In genomic region chr14:79482251-79482661, GRCm38 (mm10) we compare ENCODE assay signal across 8 mouse cellular contexts. TPM values are rescaled to one million over a fixed set of nuclear protein-coding genes. Genes with fewer than 3 reads are reported as not detected.
DNase-seq lines count a peak whose midpoint lies in the region; ATAC-seq and TF ChIP-seq lines count a peak whose summit lies in the region.

No protein-coding gene starts in this region.

- H3K4me1 ChIP-seq in bone marrow, adult 2 months (ENCODE audit: control insufficient read depth, insufficient read depth, low read length), result no peaks in the 10 kb centered on the region; the same call in none of the 2 replicates
- H3K4me1 ChIP-seq in kidney, adult 2 months (ENCODE audit: control insufficient read depth, insufficient read depth, low read length), result peaks cover 24% of the 10 kb centered on the region
- peaks cover 51% of the 10 kb centered on the region for H3K4me1 ChIP-seq in liver, embryonic 16.5 days (ENCODE audit: control insufficient read depth, low read depth, low read length)

- TF ChIP-seq POLR2A in bone marrow, adult 2 months (IDR thresholded peaks at IDR 0.05; ENCODE audit: borderline replicate concordance, control insufficient read depth, low read depth, low read length), result no peak
- TF ChIP-seq POLR2A in kidney, adult 2 months (IDR thresholded peaks at IDR 0.05; ENCODE audit: low read depth, low read length), result no peak

- ATAC-seq in liver, embryonic 16.5 days (ENCODE audit: low read depth), result no peak

- peak; percentile 39 to 53 for DNase-seq in right cerebral cortex, adult 2 months (ENCODE audit: low spot score in 2 of 2)
- DNase-seq in right cerebral cortex, adult 18-20 months, result no peak
- peak; percentile 38 for DNase-seq in gastrocnemius, postnatal 25 days
- DNase-seq in kidney, adult 2 months, result peak; percentile 78
- DNase-seq in retina, postnatal 1 day, result peak; percentile 75
- no peak for DNase-seq in spleen, postnatal 36 days (ENCODE audit: low spot score in 2 of 2)

- H3K4me3 ChIP-seq in bone marrow, adult 2 months (replicated peaks; ENCODE audit: control insufficient read depth, low read depth, low read length), result peak overlapping the region; percentile 100
- peak overlapping the region; percentile 71 for H3K4me3 ChIP-seq in kidney, adult 2 months (ENCODE audit: insufficient read depth, low read depth, low read length)
- peak overlapping the region; percentile 99 for H3K4me3 ChIP-seq in liver, embryonic 16.5 days (ENCODE audit: low read depth, low read length)

- H3K9ac ChIP-seq in liver, embryonic 16.5 days (ENCODE audit: low read depth, low read length), result peak overlapping the region; percentile 100

- H3K27me3 ChIP-seq in kidney, adult 2 months (replicated peaks; ENCODE audit: control insufficient read depth, insufficient read depth, low read length), result no peaks in the 10 kb centered on the region
- no peaks in the 10 kb centered on the region for H3K27me3 ChIP-seq in liver, embryonic 16.5 days (ENCODE audit: control insufficient read depth, insufficient read depth, low read depth, low read length)

- H3K36me3 ChIP-seq in kidney, adult 2 months (ENCODE audit: control insufficient read depth, insufficient read depth, low read length), result no peaks in the 10 kb centered on the region
- H3K36me3 ChIP-seq in liver, embryonic 16.5 days (ENCODE audit: control insufficient read depth, insufficient read depth), result peaks cover 3% of the 10 kb centered on the region; the same call in 1 of the 2 replicates

- TF ChIP-seq CTCF in bone marrow, adult 2 months (IDR thresholded peaks at IDR 0.05; ENCODE audit: control insufficient read depth, insufficient read depth, low read length), result no peak
- no peak for TF ChIP-seq CTCF in kidney, adult 2 months (conservative IDR thresholded peaks at IDR 0.05; ENCODE audit: insufficient read depth, insufficient read length, low read depth, low read length)

- no peaks in the 10 kb centered on the region for H3K9me3 ChIP-seq in liver, embryonic 16.5 days (replicated peaks; ENCODE audit: control insufficient read depth, low read length)

- H3K27ac ChIP-seq in bone marrow, adult 2 months (ENCODE audit: control insufficient read depth, insufficient read depth, low read depth, low read length, poor library complexity), result peak overlapping the region; percentile 100
- H3K27ac ChIP-seq in kidney, adult 2 months (ENCODE audit: insufficient read depth, low read depth, low read length), result peak overlapping the region; percentile 97
- peak overlapping the region; percentile 100 for H3K27ac ChIP-seq in liver, embryonic 16.5 days (ENCODE audit: low read length)

- H3K4me2 ChIP-seq in liver, embryonic 16.5 days (ENCODE audit: low read depth, low read length), result peak overlapping the region; percentile 74

- under 1% methylated on average over 11 of the region's 11 CpGs for WGBS in bone marrow, adult 2 months
- WGBS in kidney, adult 2 months, result under 1% methylated on average over 11 of the region's 11 CpGs
- WGBS in liver, embryonic 16.5 days (ENCODE audit: insufficient replicate concordance), result under 1% methylated on average over 11 of the region's 11 CpGs

RNA-seq across cellular contexts. Expression of gene Wbp4, which starts 0.9 kb away (rescaled TPM):
- 22.6 and 24.5 TPM in 2 replicates for polyA plus RNA-seq in bone marrow, adult 2 months (2011; ENCODE audit: insufficient read depth, insufficient read length, low replicate concordance, missing spikeins)
- total RNA-seq in gastrocnemius, postnatal 25 days (2021), result 10 to 100 TPM; 20.0 to 21.2 TPM
- 4.7 and 5.0 TPM in 2 replicates for polyA plus RNA-seq in kidney, adult 2 months (2012; rRNA removed)
- 13.0 and 13.1 TPM in 2 replicates for polyA plus RNA-seq in liver, embryonic 16.5 days (2015; fragmentation: Nextera tagmentation; extraction: Ambion mirVana)

RNA-seq across cellular contexts. Expression of gene Elf1, which starts 1.3 kb away (rescaled TPM):
- 20.1 and 22.6 TPM in 2 replicates for polyA plus RNA-seq in bone marrow, adult 2 months (2011; ENCODE audit: insufficient read depth, insufficient read length, low replicate concordance, missing spikeins)
- total RNA-seq in gastrocnemius, postnatal 25 days (2021), result 1 to 10 TPM; 4.7 to 5.5 TPM
- polyA plus RNA-seq in kidney, adult 2 months (2012; rRNA removed), result 15.3 and 15.4 TPM in 2 replicates
- 7.8 and 8.8 TPM in 2 replicates for polyA plus RNA-seq in liver, embryonic 16.5 days (2015; fragmentation: Nextera tagmentation; extraction: Ambion mirVana)

RNA-seq across cellular contexts. Expression of gene Kbtbd6, which starts 30.6 kb away (rescaled TPM):
- polyA plus RNA-seq in bone marrow, adult 2 months (2011; ENCODE audit: insufficient read depth, insufficient read length, low replicate concordance, missing spikeins), result 3.2 and 5.3 TPM in 2 replicates
- total RNA-seq in gastrocnemius, postnatal 25 days (2021), result not detected
- 0.14 and 0.15 TPM in 2 replicates for polyA plus RNA-seq in kidney, adult 2 months (2012; rRNA removed)
- 2.5 and 2.9 TPM in 2 replicates for polyA plus RNA-seq in liver, embryonic 16.5 days (2015; fragmentation: Nextera tagmentation; extraction: Ambion mirVana)

RNA-seq across cellular contexts. Expression of gene Kbtbd7, which starts 55.9 kb away (rescaled TPM):
- 3.1 and 4.0 TPM in 2 replicates for polyA plus RNA-seq in bone marrow, adult 2 months (2011; ENCODE audit: insufficient read depth, insufficient read length, low replicate concordance, missing spikeins)
- total RNA-seq in gastrocnemius, postnatal 25 days (2021), result 1 to 10 TPM; 5.5 to 7.5 TPM
- polyA plus RNA-seq in kidney, adult 2 months (2012; rRNA removed), result 4.5 and 5.0 TPM in 2 replicates
- polyA plus RNA-seq in liver, embryonic 16.5 days (2015; fragmentation: Nextera tagmentation; extraction: Ambion mirVana), result 3.2 and 3.4 TPM in 2 replicates

Comparison
In these comparisons a context has a peak if more than half of its experiments do, and no peak if none do; other contexts are left out.
1. DNase-seq: peak in right cerebral cortex, adult 2 months (2 of 2), gastrocnemius, postnatal 25 days (single experiment), kidney, adult 2 months (single experiment) and retina, postnatal 1 day (single experiment); none in right cerebral cortex, adult 18-20 months (single experiment) and spleen, postnatal 36 days (0 of 2).
2. Peak in every context shown above with its lines, with median percentiles within 50 percentile points of each other: H3K27ac ChIP-seq and H3K4me3 ChIP-seq.